Mouse (Mus musculus) lung, adult 2 months (tissue): ENCODE measurements around the gene Syt13. TPM values are rescaled to one million over a fixed set of nuclear protein-coding genes. Genes with fewer than 3 reads are reported as not detected.

Experiments used
- DNase-seq: peaks from one replicate; pipeline ENCODE4 v3.0.0; 2022
- H3K4me1 ChIP-seq: fragments of 200-500 bp; 2 replicates; pipeline ENCODE4 v1.6.1; 2011; ENCODE audit warnings: low read length; ENCODE audit not compliant: control insufficient read depth, insufficient read depth
- H3K4me3 ChIP-seq: fragments of 200-500 bp; replicated peaks from 2 replicates; pipeline ENCODE3; 2011; ENCODE audit warnings: low read depth, mild to moderate bottlenecking, control low read depth, low read length; ENCODE audit errors: extremely low read depth
- CTCF ChIP-seq: fragments of 200-500 bp; IDR thresholded peaks from 2 replicates; pipeline ENCODE4 v1.5.1; 2011; ENCODE audit warnings: mild to moderate bottlenecking, low read length, control low read depth; ENCODE audit not compliant: insufficient read depth
- POLR2A ChIP-seq: fragments of 200-500 bp; IDR thresholded peaks from 2 replicates; pipeline ENCODE4 v1.6.1; 2011; ENCODE audit warnings: low read depth, mild to moderate bottlenecking, control low read depth, low read length, borderline replicate concordance; ENCODE audit errors: extremely low read depth
- WGBS: fragments of 180-500 bp; shearing (Covaris S2); methylation state at CpG from one replicate; pipeline ENCODE4 v1.1.7; 2018; 5-methylcytosine and 5-hydroxymethylcytosine counted together
- polyA plus RNA-seq: library from polyadenylated mRNA; depleted of rRNA; stranded (reverse); fragments of >200 nt; gene quantifications from 2 replicates; pipeline ENCODE4 v1.2.3, GENCODE M21; 2012

Syt13 gene
- polyA plus RNA-seq, 1 experiment = 0.08 TPM

GRCm38 (mm10) chr2:92953450-92953849 is 38.6 kb downstream of the Syt13 start:
- DNase-seq = no peak
- WGBS = 93% methylated on average over 17 of the region's 17 CpGs
- TF ChIP-seq POLR2A = no peak
- no peak for TF ChIP-seq CTCF
- Histone ChIP-seq H3K4me3 (no peak overlapping the region), H3K4me1 (no peaks in the 10 kb centered on the region)

GRCm38 (mm10) chr2:92954404-92955114 is 39.7 kb downstream of the Syt13 start:
- peak; percentile 73 for DNase-seq
- no peak for TF ChIP-seq POLR2A
- peak; percentile 97 for TF ChIP-seq CTCF
- Histone ChIP-seq H3K4me3 (no peak overlapping the region), H3K4me1 (no peaks in the 10 kb centered on the region)
- 34% methylated on average over 11 of the region's 11 CpGs for WGBS

GRCm38 (mm10) chr2:92956943-92957342 is 42.0 kb downstream of the Syt13 start:
- WGBS = 90% methylated on average over 2 of the region's 2 CpGs
- Histone ChIP-seq H3K4me3 (no peak overlapping the region), H3K4me1 (no peaks in the 10 kb centered on the region)
- TF ChIP-seq CTCF = no peak
- no peak for TF ChIP-seq POLR2A
- no peak for DNase-seq

DNA sequence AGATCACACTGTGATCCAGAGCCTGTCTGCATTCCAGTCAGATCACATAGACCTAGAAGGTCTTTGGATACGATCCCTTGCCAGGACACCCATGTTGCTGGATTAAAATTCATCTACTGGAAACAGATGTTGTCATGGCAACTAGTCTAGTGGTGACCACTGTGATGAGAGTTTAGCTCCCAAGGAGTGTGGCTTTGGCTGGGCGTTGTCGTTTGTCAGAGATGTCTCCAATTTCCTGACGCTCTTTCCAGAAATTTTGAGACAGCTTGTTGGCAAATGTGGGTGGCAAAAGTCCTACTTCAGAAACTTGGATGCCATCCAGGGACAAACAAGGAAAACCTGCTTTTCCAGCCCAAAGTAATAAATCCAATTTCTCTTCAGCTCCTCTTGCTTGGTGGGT is 43.7 kb downstream of the Syt13 start:
- Histone ChIP-seq H3K4me3 (no peak overlapping the region), H3K4me1 (no peaks in the 10 kb centered on the region)
- no peak for TF ChIP-seq CTCF
- no peak for TF ChIP-seq POLR2A
- 56% methylated on average over 4 of the region's 4 CpGs for WGBS
- no peak for DNase-seq

DNA sequence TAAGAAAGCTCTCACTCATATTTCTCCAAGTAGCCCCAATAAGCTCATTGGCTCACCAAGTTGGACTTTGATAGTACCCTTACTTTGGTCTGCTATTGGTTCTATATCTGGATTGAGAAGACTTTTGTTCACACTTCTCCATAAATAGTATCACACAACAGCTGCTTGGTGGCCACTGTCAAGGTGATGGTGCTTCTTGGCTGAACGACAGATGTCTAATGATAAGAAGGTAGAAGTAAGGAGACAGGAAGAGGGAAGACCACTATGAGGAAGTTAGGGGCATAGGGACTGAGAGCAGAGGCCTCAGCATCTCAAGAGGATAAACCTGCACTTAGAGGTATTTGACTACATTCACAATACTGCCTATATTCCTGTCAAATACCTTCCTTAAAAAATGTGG is 49.4 kb downstream of the Syt13 start:
- H3K4me3 ChIP-seq = no peak overlapping the region
- WGBS = 81% methylated on average over 1 of the region's 1 CpGs
- no peak for DNase-seq
- TF ChIP-seq POLR2A (no peak), CTCF (no peak)
- H3K4me1 ChIP-seq = no peaks in the 10 kb centered on the region

DNA sequence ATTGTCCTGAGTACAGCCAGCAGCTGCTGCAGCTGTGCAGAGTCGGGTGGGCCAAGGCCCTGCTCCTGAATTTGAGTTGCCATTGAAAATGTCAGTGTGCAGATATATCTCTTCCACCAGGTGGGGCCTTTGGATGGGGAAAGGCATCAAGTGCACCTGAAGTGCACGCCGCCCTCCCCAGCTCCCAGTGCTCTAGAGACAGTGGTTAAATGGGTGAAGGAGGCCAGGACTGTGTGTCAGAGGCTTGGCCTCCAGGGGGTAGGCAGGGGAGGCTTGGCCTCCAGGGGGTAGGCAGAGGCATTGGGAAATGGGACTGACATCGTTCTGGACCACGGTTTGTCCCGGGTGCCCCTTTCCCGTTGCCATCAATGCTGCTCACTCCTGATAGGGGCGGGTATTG is 51.4 kb downstream of the Syt13 start:
- TF ChIP-seq POLR2A (no peak), CTCF (0 out of 2 replicates have a peak, but pooled peaks have one; percentile 14)
- H3K4me1 ChIP-seq = no peaks in the 10 kb centered on the region
- H3K4me3 ChIP-seq = no peak overlapping the region
- 60% methylated on average over 8 of the region's 8 CpGs for WGBS
- DNase-seq = no peak

- Histone ChIP-seq H3K4me1 (no peaks in the 10 kb centered on the region), H3K4me3 (no peak overlapping the region)
- DNase-seq = peak; percentile 48
- 47% methylated on average over 10 of the region's 10 CpGs for WGBS
- TF ChIP-seq POLR2A (no peak), CTCF (no peak)
These were observed 52.3 kb downstream of the Syt13 start for GRCm38 (mm10) chr2:92967032-92967838.

DNA sequence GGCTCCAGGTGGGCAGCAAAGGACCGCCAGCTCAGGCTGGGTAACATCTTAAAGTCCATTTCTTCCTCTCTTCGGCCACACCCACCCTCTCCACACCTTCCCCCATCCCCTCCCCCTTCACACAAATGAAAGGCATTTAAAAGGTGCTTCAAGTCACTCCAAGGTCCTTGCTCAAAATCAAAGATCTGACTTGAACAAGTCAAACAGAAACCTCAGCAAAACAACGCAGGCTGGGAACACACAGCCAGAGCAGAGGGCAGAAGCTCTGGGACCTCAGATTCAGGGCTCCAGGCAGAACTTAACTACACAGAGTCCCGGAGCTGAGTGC is 52.9 kb downstream of the Syt13 start:
- Histone ChIP-seq H3K4me3 (no peak overlapping the region), H3K4me1 (no peaks in the 10 kb centered on the region)
- WGBS = 47% methylated on average over 4 of the region's 4 CpGs
- DNase-seq = no peak
- TF ChIP-seq CTCF (no peak), POLR2A (no peak)

DNA sequence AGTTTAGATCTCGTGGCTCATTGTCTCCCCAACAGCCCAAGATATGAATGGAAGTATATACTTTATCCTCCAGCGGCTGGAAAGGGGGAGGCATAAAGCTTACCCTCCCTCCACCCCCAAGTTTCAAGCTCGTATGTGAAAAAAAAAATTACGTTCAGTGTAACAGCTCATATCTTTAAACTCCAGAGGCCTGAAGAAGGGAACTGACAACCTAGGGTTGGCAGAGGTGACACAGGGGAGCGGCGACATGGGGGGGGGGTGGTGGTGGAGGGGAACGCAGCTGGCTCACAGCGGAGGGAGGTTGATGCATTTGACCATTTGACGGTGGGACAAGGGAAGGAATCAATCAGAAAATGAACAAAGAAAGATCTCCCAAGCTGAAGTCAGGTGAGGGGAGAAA is 56.2 kb downstream of the Syt13 start:
- no peak for TF ChIP-seq CTCF
- 79% methylated on average over 9 of the region's 9 CpGs for WGBS
- no peaks in the 10 kb centered on the region; the same call in 1 of the 2 replicates for H3K4me1 ChIP-seq

DNA sequence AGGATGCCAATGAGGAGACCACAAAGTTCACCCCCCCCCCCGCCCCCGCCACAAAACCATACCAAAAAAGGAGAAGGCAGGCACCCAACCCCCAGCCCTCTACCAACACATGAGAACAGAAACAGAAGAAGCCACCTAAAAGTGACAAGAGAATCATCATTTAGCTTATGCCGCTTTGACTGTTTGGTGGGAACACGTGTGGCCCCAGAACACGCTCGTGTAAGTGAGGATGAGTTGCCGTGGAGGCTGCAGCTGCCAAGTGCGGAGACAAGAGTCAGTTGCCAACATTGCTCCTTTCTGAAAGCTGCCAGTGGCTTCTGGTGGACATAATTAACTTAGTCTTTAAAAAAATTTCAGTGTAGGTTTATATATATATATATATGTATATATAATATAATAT is 56.6 kb downstream of the Syt13 start:
- DNase-seq = no peak
- Histone ChIP-seq H3K4me3 (no peak overlapping the region), H3K4me1 (no peaks in the 10 kb centered on the region; the same call in 1 of the 2 replicates)
- WGBS = 85% methylated on average over 8 of the region's 8 CpGs
- TF ChIP-seq CTCF = no peak
- TF ChIP-seq POLR2A = no peak

More for the DNA sequence above, 56.2 kb downstream of the Syt13 start:
- H3K4me3 ChIP-seq = no peak overlapping the region
- no peak for DNase-seq
